Mouse (Mus musculus) adrenal gland, adult 8-10 months (tissue): ENCODE measurements around the gene Hist1h3d. TPM values are rescaled to one million over a fixed set of nuclear protein-coding genes. Genes with fewer than 3 reads are reported as not detected.
"Not testable (repeated sequence)": the region's sequence is repeated elsewhere in the genome, so short reads cannot be mapped to it uniquely, and the experiment has no call there.

Experiments used
- DNase-seq: peaks from one replicate; pipeline ENCODE4 v3.0.0; 2022
- total RNA-seq, 4 experiments: library from RNA; stranded (reverse); gene quantifications; 2 replicates each; pipeline ENCODE4 v1.2.4; 2022

Gene Hist1h3d
- total RNA-seq, 4 experiments from 2014 or later = 2.9 to 4.8 (median 3.3) TPM

DNA sequence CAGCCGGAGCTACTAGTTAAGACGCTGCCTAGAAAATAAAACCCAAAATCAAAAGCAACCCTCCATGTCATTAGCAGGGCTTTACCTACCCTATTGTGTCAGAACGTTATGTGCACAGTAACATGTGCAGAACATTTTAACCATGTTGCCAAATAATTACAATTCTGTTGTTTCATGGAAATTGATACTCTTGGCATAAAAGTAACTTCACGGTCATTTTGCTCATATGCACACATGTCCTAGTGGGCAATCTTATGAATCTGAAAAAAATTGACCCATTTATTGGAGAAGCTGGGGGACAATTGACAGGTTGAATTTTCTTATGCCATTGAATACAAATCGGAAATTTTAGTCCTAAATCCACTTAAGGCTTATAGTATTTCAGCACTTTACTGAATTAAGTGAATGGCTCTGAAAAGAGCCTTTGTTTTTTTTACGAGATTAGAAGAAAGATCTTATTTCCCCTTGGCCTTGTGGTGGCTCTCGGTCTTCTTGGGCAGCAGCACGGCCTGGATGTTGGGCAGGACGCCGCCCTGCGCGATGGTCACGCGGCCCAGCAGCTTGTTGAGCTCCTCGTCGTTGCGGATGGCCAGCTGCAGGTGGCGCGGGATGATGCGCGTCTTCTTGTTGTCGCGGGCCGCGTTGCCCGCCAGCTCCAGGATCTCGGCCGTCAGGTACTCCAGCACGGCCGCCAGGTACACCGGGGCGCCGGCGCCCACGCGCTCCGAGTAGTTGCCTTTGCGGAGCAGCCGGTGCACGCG, 5.1 kb upstream of the Hist1h3d start:
- DNase-seq = not testable (repeated sequence)

- peak; percentile 69 for DNase-seq
Measured at GRCm38 (mm10) chr13:23571022-23571503, 4.5 kb upstream of the Hist1h3d start, which contains the start of the genes Hist1h2ae and Hist1h2bg. TSS of gene Hist1h2ae (minus strand) at chr13:23571220. TSS of gene Hist1h2bg (plus strand) at chr13:23571396.

GRCm38 (mm10) chr13:23571504-23572217, 3.9 kb upstream of the Hist1h3d start:
- DNase-seq = not testable (repeated sequence)

DNA sequence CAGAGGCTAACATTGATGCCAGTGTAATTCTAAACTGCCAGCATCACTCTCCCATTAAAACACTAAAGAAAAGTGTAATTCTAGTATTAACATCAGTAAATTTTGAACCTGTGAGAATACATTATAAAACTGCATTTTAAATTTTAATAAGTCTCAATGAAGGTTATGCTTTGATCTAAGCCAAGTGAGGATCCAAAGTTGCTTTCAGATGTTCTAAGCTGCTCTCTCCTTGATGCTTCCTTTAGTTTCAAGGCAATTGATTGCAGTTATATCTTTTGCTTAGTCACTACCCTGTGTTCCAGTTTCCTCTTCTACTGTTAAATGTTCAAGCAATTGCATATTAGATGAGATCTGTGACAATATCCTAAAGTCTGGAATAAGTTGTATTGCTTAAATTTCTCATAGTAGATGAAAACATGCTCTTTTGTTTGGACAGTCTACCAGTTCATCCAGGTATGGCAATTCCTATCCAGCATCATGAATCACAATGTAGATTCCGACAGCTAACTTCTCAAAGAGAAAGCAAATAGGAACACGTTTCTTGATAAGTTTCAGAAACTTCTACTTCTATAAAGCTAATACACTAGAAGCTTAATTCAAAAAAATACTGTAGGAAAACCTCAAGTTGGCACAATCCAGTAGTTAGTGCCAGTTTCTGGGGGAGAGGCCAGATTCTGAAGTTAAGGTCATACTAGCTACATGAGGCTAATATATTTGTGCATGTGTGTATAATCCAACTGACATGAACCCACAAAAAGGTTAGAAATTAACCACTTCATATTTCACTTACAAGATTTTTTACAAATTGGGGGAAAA, 3.1 kb upstream of the Hist1h3d start:
- DNase-seq = no peak

DNA sequence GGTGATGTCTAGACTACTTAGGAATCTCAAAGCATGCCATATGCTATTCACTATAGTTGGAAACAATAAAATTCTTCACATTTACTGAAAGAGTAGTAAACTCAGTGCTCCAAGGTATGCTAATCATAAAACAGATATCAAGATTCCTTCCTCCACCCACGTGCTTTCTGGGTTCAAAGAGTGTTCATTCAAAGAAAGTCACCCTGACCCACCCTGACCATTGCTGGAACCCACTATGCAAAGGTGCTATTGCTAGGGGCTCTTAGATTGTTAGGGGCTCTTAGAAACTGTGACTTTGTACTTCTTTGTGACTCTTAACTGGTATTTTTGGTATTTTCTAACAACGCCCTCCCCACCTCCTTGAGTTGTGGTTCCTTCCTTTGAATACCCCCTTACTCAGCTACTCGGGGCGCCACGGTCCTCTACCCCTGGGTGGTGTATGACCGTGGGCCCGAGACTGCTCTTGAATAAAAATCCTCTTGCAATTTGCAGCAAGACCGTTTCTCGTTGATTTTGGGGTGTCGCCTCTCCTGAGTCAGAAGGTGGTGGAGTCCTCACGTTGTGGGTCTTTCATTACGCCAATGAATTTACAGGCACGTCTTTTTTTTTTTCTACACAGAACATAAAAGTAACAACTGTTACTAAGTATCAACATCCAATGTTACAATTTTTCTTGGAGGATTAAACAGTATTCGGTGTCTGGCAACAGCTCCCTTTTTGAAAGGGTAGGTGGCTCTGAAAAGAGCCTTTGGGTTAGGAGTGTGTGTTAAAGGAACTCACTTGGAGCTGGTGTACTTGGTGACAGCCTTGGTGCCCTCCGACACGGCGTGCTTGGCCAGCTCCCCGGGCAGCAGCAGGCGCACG, 2.3 kb upstream of the Hist1h3d start:
- DNase-seq = not testable (repeated sequence)

- peak; percentile 89 for DNase-seq
Measured at GRCm38 (mm10) chr13:23573898-23574524, 1.6 kb upstream of the Hist1h3d start, which contains the start of the genes Hist1h2bf and Hist1h2ad. TSS of gene Hist1h2bf (minus strand) at chr13:23574196. TSS of gene Hist1h2ad (plus strand) at chr13:23574381.

- DNase-seq = not testable (repeated sequence)
Measured at GRCm38 (mm10) chr13:23574546-23575170, 905 bp upstream of the Hist1h3d start.

GRCm38 (mm10) chr13:23575864-23576313, 326 bp downstream of the Hist1h3d start:
- DNase-seq = not testable (repeated sequence)

DNA sequence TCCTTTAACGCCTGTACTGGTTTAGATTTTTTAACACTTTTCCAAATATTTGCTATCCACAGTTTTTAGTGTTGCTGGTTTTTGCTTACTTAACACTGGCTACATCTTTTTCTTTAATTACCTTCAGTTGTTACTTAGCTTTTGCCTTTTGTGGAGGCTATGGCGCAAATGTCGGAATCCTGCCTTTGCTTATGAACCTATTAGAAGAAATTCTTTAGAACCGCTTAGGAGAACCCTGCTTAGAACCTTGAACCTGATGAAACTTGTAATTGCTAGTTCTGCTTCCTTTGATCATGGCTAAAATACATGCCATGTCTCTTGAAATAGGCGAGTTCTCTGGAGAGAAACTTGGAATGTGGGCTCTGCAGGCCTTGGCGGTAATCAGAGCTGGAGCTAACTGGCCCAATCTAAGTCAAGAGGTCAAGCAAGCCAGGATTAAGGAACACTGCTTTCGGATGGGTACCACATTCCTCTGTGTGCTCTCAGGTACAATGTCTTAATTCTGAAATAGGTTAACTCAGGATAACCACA, 853 bp downstream of the Hist1h3d start:
- no peak for DNase-seq

DNA sequence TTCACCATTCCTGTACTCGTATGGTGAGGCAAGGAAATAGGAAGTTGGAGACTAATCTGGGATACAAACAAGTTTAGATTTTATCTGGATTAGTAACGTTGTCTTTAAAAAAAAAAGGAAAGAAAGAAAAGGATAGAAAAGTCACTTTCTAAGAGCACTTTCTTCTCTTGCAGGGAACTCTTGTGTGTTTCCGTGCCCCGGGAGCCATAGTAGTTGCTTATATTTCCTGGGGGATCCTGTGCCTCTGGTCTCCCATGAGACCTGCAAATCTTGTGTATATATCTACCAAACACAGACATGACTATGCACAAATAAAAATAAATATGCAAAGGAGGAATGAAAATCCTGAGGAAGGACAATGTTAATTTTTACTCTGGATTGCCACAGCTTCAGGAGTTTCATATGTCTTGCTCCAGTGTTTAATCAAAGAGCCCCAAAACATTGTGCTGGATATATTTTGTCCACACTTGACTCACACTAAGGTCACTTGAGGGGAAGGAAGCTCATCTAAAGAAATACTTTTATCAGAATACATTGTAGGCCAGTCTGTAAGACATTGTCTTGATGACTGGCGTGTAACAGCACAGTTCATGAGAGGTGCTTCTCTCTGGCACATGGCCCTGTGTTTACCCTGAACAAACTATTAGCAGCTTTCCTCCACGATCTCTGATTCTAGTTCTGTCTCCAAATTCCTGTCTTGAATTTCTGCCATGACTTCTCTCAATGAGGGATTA, 1.5 kb downstream of the Hist1h3d start:
- DNase-seq = no peak

- DNase-seq = no peak
Measured at GRCm38 (mm10) chr13:23577835-23578234, 2.3 kb downstream of the Hist1h3d start.

DNA sequence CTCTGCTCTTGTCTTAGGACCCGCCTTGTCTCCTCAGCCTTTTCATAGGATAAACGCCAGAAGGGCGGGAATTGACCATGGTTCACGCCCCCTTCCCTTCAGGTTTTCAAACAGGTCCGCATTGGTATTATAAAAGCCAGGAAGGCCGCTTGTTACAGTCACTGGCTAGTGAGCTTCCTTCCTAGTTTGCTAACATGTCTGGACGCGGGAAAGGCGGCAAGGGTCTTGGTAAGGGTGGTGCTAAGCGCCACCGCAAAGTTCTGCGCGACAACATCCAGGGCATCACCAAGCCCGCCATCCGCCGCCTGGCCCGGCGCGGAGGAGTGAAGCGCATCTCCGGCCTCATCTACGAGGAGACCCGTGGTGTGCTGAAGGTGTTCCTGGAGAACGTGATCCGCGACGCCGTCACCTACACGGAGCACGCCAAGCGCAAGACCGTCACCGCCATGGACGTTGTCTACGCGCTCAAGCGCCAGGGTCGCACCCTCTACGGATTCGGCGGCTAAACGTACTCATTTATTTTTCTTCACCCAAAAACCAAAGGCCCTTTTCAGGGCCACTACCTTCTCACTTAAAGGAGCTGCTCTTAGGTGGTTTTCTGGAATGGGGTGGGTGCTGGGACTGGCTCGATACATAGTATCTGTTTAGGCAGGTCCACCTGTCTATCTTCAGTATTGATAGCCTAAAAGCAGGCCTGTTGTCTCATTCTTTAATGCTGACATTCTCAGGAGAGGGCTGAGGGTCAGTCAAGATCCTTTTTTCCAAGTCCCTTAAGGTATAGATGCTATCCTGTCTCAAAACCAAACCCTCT, 6.0 kb downstream of the Hist1h3d start, which contains the start of gene Hist1h4d:
Gene Hist1h4d (plus strand): TSS at position 191 of the 811 bp plus-strand sequence.
- DNase-seq = peak; percentile 97

DNA sequence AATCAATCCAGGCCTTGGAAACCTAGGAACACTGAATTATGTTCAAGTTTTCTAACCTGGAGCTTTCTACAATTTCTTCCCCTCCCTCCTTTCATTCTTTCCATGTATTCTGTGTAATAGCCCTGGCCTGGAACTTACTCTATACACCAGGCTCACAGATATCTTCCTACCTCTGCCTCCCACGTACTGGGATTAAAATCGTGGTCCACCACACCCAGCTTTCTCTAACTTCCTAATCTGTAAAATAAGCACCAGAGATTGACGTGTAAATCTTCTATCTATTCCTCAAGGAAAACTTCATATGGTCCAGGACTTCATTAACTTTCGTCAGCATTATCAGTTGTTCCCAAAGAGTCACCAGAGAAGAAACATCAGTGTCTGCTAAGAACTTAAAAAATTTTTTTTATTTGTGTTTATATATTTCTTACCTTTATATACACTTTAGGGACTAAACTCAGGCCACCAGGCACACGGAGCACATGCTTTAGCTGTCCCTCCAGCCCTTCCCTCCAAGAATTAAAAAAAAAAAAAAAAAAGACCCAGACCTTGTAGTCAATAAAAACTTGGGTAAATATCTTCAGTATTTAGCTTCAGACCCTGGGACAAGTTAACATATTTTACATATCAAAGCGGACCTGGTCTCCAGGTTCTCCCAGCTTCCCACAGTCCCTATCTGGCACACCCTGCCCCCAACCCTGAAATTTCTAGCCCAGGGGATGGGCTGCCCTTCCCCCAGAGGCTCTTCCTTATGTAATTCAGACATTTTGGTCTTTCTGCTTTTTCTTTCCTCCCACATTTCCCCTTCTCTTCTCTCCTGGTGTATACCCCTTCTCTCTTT, 6.9 kb downstream of the Hist1h3d start:
- DNase-seq = no peak

DNA sequence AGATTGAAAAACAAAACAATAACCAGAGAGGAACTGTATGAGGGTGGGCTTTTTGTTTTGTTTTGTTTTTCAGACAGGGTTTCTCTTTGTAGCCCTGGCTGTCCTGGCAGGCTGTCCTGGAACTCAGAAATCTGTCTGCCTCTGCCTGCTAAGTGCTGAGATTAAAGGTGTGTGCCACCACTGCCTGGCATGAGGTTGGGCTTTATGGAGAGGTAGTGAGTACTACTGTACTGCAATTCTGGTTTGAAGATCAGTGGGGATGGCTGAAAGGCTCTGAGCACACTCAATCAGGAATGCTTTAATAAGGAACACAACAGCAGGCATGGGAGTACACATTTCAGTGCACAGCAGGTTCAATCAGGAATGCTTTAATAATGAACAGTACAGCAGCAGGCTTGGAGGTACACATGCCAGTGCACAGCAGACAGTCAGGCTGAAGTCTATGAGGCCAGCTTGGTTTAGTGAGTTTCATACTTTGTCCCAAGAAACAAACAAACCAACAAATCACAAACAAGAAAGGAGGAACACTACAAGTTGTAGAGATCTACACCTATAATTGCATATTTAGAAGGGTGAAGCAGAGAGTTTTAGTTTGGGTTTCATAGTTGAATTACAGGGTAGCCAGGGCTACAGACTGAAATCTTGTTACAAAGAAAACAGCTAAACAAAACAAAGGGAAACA, 8.0 kb downstream of the Hist1h3d start:
- no peak for DNase-seq

DNA sequence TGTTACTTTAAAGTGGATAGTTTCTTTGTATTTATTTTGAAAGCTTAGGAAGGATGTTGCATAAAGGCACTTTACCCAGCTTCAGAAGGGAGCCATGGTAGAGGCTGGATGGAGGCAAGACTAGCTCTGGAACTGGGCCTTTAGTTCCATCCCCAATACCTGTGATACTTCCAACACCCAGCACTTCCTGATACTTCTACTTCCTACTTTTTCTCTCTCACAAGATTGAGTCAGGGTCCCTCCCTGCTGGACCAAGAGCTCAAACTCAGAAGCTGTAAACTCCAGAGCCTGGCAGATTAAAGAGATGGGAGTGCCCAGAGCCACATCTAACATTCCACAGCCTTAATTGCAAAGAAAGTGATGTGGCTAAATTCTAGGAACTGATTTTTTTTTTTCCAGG, 8.8 kb downstream of the Hist1h3d start:
- no peak for DNase-seq

- DNase-seq = peak; percentile 60
Measured at GRCm38 (mm10) chr13:23585029-23585441, 9.5 kb downstream of the Hist1h3d start.
